Mouse (Mus musculus): ENCODE results near the gene Fgfr2. TPM values are rescaled to one million over a fixed set of nuclear protein-coding genes. Genes with fewer than 3 reads are reported as not detected.

Fgfr2 gene
- polyA plus RNA-seq, 1 experiment from 2014 or later = 110 TPM

DNA sequence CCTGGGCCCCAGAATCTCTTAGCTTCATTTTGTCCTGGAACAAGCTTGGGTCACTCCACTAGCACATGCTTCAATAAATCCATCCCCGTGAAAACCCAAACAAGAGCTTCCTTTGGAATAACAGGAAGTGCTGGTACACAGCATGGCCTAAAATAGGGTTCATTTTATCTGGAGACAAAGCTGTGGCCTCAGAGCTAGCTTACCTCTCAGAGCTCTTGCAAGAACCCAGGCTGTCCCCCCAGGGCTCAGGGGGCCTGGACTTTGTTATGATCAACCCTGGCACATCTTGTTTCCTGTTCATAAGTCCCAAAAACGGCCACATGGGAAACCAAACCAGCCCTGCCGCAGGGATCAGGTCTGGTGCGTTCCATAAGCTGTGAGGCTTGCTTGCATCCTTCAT lies 85.5 kb downstream of the Fgfr2 start:
- 44% methylated on average over 4 of the region's 4 CpGs for WGBS
- Histone ChIP-seq H3K36me3 (ENCODE audit: insufficient read depth, low read length) (no peaks in the 10 kb centered on the region), H3K27me3 (replicated peaks; ENCODE audit: insufficient read depth, low read length) (no peaks in the 10 kb centered on the region), H3K4me3 (ENCODE audit: low read depth, low read length) (no peak overlapping the region), H3K4me2 (replicated peaks; ENCODE audit: low read depth, low read length) (no peak overlapping the region), H3K9ac (replicated peaks; ENCODE audit: low read depth) (no peak overlapping the region), H3K4me1 (ENCODE audit: insufficient read depth, low read depth, low read length) (peaks cover 58% of the 10 kb centered on the region), H3K27ac (ENCODE audit: low read length) (peak overlapping the region; percentile 81), H3K9me3 (ENCODE audit: low read length) (no peaks in the 10 kb centered on the region)
- ATAC-seq (peak; percentile 9; the same call in 1 of the 2 replicates), DNase-seq (ENCODE audit: low spot score) (peak; percentile 64)
- no peak for TF ChIP-seq CTCF (IDR thresholded peaks at IDR 0.05)
- TF ChIP-seq EP300 (IDR thresholded peaks at IDR 0.05) = peak; percentile 79

DNA sequence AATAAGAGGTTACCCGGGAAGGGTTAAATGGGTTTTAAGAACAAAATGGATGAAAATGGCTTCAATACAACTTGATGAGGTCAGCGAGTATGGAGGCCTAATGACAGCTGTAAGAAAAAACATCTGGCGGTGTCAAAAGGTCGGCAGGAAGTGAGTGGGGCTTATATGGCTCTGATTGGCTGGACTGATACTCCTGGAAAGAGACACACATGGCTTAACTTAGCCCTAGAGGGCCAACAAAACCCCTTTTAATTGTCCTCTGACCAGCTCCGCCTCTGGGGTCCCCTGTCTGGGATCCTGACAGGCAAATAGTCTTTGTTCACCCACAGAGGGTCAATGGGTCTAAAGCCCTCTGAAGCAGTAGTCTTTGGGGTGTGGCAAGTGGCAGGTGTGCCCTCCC lies 85.9 kb downstream of the Fgfr2 start:
- Histone ChIP-seq H3K36me3 (ENCODE audit: insufficient read depth, low read length) (no peaks in the 10 kb centered on the region), H3K4me3 (ENCODE audit: low read depth, low read length) (no peak overlapping the region), H3K9ac (replicated peaks; ENCODE audit: low read depth) (no peak overlapping the region), H3K9me3 (ENCODE audit: low read length) (no peaks in the 10 kb centered on the region), H3K27me3 (replicated peaks; ENCODE audit: insufficient read depth, low read length) (no peaks in the 10 kb centered on the region), H3K4me1 (ENCODE audit: insufficient read depth, low read depth, low read length) (peaks cover 54% of the 10 kb centered on the region), H3K27ac (ENCODE audit: low read length) (peak overlapping the region; percentile 81), H3K4me2 (replicated peaks; ENCODE audit: low read depth, low read length) (no peak overlapping the region)
- ATAC-seq (peak; percentile 21; the same call in 1 of the 2 replicates), DNase-seq (ENCODE audit: low spot score) (peak; percentile 72)
- TF ChIP-seq EP300 (IDR thresholded peaks at IDR 0.05) = no peak
- TF ChIP-seq CTCF (IDR thresholded peaks at IDR 0.05) = no peak
- WGBS = 50% methylated on average over 5 of the region's 5 CpGs

DNA sequence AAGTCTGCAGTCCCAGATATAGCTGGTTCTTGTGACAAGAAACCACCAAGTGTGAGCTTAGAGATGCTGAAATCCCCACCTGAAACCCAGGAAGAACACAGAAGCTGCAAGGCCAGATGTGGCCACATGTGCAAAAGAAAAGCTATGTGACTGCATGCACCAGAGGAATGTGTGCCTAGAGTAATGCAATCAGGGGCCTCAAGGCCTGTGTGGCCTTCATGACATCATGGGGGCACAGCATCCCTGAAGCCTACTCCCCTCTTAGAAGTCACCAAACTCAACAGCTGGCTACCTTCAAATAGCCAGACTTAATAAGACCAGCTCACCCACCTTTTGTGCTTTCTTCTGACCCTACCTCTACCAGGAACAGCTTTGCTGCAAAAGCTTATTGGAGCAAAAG lies 87.2 kb downstream of the Fgfr2 start:
- H3K4me2 ChIP-seq (replicated peaks; ENCODE audit: low read depth, low read length) = no peak overlapping the region
- H3K4me3 ChIP-seq (ENCODE audit: low read depth, low read length) = no peak overlapping the region
- no peaks in the 10 kb centered on the region for H3K27me3 ChIP-seq (replicated peaks; ENCODE audit: insufficient read depth, low read length)
- H3K36me3 ChIP-seq (ENCODE audit: insufficient read depth, low read length) = no peaks in the 10 kb centered on the region
- ATAC-seq (no peak), DNase-seq (ENCODE audit: low spot score) (no peak)
- no peaks in the 10 kb centered on the region for H3K9me3 ChIP-seq (ENCODE audit: low read length)
- no peak overlapping the region for H3K9ac ChIP-seq (replicated peaks; ENCODE audit: low read depth)
- no peak overlapping the region for H3K27ac ChIP-seq (ENCODE audit: low read length)
- H3K4me1 ChIP-seq (ENCODE audit: insufficient read depth, low read depth, low read length) = peaks cover 47% of the 10 kb centered on the region; the same call in 1 of the 2 replicates
- TF ChIP-seq CTCF (IDR thresholded peaks at IDR 0.05) (no peak), EP300 (IDR thresholded peaks at IDR 0.05) (no peak)

DNA sequence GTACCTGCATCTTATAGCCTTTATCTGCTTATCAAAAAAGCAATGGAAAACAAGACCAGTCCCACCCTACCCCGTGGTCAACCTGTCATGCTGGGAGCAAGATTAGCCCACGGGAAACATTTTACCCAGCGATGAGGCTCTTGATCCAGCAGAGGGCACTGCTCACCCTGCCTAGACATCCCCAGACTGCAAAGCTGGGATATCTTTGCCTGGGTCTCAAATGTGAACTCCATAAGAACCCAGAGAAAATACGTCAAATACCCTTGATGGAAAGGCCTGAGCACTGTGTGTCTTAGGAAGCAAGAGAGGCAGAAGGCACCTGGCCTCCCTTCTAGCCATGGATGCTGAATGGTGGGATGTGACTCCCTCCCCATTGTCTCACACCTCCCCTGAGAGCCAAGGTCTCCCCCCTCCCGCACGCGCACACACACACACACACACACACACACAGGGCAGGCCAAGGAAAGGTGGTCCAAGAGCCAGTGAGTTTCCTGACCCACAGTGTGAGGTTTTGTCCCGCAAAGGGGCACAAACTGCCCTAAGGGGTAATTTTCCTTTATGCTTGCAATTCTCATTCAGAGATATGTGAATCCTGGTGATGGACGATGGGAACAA lies 90.5 kb downstream of the Fgfr2 start:
- peak; percentile 65 for ATAC-seq
- TF ChIP-seq EP300 (IDR thresholded peaks at IDR 0.05) (no peak), CTCF (IDR thresholded peaks at IDR 0.05) (peak; percentile 94)
- Histone ChIP-seq H3K27me3 (replicated peaks; ENCODE audit: insufficient read depth, low read length) (no peaks in the 10 kb centered on the region), H3K27ac (ENCODE audit: low read length) (no peak overlapping the region), H3K4me2 (replicated peaks; ENCODE audit: low read depth, low read length) (no peak overlapping the region), H3K36me3 (ENCODE audit: insufficient read depth, low read length) (no peaks in the 10 kb centered on the region), H3K9ac (replicated peaks; ENCODE audit: low read depth) (no peak overlapping the region), H3K9me3 (ENCODE audit: low read length) (no peaks in the 10 kb centered on the region), H3K4me1 (ENCODE audit: insufficient read depth, low read depth, low read length) (peaks cover 27% of the 10 kb centered on the region; the same call in 1 of the 2 replicates), H3K4me3 (ENCODE audit: low read depth, low read length) (no peak overlapping the region)
- DNase-seq (ENCODE audit: low spot score) = peak; percentile 86
- 42% methylated on average over 9 of the region's 9 CpGs for WGBS

DNA sequence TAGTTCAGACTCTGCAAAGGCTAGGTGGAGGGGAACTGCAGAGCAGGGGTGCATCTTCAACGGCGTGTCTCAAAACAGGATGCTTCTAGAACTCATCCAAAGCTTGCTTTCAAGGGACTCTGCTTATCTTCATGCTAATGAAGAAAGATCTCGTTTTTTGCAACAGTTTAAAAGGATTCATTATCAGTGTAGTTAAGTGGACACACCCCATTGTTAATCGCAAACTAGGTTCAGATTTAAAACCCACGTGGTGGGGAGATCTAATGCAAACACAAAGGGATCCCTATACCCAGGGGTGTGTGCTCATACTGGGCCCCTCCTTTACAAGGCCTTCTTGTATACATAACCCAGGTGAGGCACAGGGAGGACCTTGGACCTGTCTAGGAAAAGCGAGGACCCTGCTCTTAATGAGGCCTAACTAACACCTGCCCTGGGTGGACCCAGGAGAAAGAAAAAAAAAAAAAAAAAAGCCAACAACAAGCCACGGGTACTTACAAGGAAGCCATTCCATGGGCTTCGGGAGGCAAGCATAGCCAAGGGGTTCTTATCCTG lies 93.6 kb downstream of the Fgfr2 start:
- no peak for ATAC-seq
- H3K27ac ChIP-seq (ENCODE audit: low read length) = no peak overlapping the region

DNA sequence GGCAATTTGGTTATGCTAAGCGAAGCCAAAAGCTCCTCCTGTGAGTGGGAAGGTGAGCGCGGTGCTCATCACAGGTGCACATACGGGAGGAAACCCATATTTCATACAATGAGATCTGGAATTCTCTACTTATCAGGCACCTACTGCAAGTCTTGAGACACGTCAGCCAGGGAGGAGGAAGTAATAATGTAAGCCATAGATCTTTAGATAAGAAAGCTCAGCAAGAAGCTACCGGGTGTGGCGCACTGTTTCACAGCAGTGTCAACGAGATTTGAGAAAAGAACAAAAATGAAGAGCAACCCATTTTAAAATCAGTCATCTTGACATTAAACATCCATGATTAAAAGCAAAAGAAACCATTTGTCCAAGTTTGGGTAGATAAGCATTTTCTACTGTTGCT lies 94.1 kb downstream of the Fgfr2 start:
- Histone ChIP-seq H3K27me3 (replicated peaks; ENCODE audit: insufficient read depth, low read length) (no peaks in the 10 kb centered on the region), H3K36me3 (ENCODE audit: insufficient read depth, low read length) (no peaks in the 10 kb centered on the region), H3K9me3 (ENCODE audit: low read length) (no peaks in the 10 kb centered on the region), H3K27ac (ENCODE audit: low read length) (no peak overlapping the region), H3K9ac (replicated peaks; ENCODE audit: low read depth) (no peak overlapping the region), H3K4me2 (replicated peaks; ENCODE audit: low read depth, low read length) (no peak overlapping the region), H3K4me1 (ENCODE audit: insufficient read depth, low read depth, low read length) (peaks cover 6% of the 10 kb centered on the region; the same call in 1 of the 2 replicates), H3K4me3 (ENCODE audit: low read depth, low read length) (no peak overlapping the region)
- ATAC-seq = no peak
- DNase-seq (ENCODE audit: low spot score) = no peak
- TF ChIP-seq EP300 (IDR thresholded peaks at IDR 0.05) (no peak), CTCF (IDR thresholded peaks at IDR 0.05) (no peak)
- WGBS = 59% methylated on average over 8 of the region's 8 CpGs

More for the DNA sequence above, 93.6 kb downstream of the Fgfr2 start:
- peaks cover 11% of the 10 kb centered on the region; the same call in 1 of the 2 replicates for H3K4me1 ChIP-seq (ENCODE audit: insufficient read depth, low read depth, low read length)
- no peak overlapping the region for H3K9ac ChIP-seq (replicated peaks; ENCODE audit: low read depth)
- no peak for DNase-seq (ENCODE audit: low spot score)
- no peak overlapping the region for H3K4me2 ChIP-seq (replicated peaks; ENCODE audit: low read depth, low read length)
- no peak overlapping the region for H3K4me3 ChIP-seq (ENCODE audit: low read depth, low read length)
- WGBS = 64% methylated on average over 8 of the region's 8 CpGs
- TF ChIP-seq EP300 (IDR thresholded peaks at IDR 0.05) (no peak), CTCF (IDR thresholded peaks at IDR 0.05) (no peak)
- H3K9me3 ChIP-seq (ENCODE audit: low read length) = no peaks in the 10 kb centered on the region
- no peaks in the 10 kb centered on the region for H3K27me3 ChIP-seq (replicated peaks; ENCODE audit: insufficient read depth, low read length)
- no peaks in the 10 kb centered on the region for H3K36me3 ChIP-seq (ENCODE audit: insufficient read depth, low read length)
